Mouse (Mus musculus): ENCODE data around the gene Pdk2.

Gene Pdk2

GRCm38 (mm10) chr11:95001584-95002347, 39.4 kb downstream of the Pdk2 start:
- no peak for DNase-seq

GRCm38 (mm10) chr11:95001058-95001457, 40.1 kb downstream of the Pdk2 start:
- peak; percentile 75 for DNase-seq

DNA sequence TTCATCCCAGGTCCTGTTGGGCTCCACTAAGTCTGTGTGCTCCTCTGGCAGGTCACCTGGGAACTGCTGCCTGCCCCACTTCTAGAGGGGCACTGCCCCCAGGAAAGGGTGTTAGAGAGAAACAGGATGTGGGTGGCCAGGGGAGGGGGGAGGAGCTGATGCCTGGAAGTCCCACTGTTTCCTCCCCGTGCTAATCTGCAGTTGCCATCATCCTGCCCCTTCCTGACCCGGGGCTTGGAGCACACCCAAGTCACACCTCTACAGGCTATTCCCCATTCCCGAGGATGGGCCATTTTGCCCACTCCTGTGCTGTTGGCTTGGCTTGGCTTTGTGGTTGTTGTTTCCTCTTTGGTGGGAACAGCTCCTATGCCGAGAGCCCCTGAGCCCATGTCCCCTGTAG, 40.6 kb downstream of the Pdk2 start:
- no peak for DNase-seq

GRCm38 (mm10) chr11:95000128-95000527, 41.0 kb downstream of the Pdk2 start:
- DNase-seq = no peak

GRCm38 (mm10) chr11:94998041-94998531, 43.1 kb downstream of the Pdk2 start:
- peak; percentile 81 for DNase-seq

GRCm38 (mm10) chr11:94997596-94997995, 43.6 kb downstream of the Pdk2 start:
- DNase-seq = no peak

GRCm38 (mm10) chr11:94996984-94997383, 44.2 kb downstream of the Pdk2 start:
- no peak for DNase-seq

- DNase-seq = no peak
Measured at GRCm38 (mm10) chr11:94996101-94996500, 45.1 kb downstream of the Pdk2 start.

- DNase-seq = no peak
Measured at GRCm38 (mm10) chr11:94994947-94995772, 46.0 kb downstream of the Pdk2 start.

DNA sequence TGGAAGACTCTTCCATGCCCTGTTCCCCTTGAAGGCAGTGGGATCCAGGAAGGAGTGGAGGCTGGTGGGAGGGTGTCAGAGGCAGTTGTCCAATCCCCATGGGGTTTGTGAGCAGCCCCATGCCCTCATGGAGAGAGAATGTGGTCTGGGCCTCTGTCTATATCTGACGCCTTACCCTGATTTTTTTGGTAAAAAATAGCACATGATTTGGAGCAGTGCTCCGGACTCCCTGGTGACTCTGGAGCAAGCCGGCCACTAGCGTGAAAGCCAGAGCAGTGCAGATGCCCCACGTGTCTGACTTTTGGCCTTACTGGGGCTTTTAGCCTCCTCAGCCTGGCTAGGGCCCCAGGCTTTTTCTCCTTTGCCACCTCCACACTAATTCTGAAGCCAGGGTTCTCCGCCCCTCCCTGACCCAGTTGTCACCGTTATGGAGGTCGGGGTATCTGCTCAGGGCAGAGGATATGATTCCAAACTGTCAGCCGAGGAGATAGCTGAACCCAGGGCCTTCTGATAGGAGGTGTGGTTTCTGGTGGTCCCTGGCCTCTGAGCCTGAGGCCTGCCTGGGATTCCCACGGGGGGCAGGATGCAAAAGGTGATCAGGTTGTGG, 46.8 kb downstream of the Pdk2 start:
- no peak for DNase-seq

DNA sequence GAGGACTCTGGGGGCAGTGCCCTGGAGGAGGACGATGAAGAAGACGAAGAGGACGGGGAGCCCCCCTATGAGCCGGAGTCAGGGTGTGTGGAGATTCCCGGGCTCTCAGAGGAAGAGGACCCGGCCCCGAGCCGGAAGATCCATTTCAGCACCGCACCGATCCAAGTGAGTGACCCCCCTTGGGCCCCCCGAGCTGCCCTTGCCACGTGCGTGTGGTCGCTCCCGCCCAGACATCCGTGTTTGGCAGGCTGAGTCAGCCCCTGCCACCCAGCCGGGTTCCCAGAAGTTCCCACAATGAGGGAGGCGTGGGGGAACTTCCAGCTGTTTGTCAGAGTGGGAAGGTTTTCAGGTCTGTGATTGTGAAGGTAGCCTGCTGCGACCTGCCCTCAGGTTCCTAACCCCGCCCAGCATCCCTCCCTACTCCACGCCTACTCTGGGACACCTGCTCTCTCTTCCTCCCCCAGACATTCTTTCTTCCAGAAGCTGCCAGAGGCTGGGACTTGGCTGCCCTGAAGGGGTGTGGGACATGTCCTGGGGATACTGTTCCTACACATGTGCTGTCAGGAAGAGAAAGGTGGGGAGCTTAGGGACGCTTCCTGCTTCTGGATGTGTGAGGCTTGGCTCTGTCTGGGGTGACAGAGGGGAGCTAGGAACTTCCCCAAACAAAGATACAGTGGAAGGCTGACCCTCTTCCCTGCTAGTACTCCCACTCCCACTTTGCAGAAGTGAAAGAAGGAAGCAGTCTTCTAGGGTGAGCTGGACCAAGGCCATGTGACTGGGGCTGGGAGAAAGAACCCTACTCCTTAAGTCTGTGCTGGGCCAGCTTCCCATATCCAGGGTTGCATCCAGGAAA, 48.2 kb downstream of the Pdk2 start:
- peak; percentile 76 for DNase-seq

- DNase-seq = no peak
Measured at GRCm38 (mm10) chr11:94992480-94992753, 48.7 kb downstream of the Pdk2 start.

- DNase-seq = no peak
Measured at GRCm38 (mm10) chr11:94991641-94992479, 49.3 kb downstream of the Pdk2 start.

DNA sequence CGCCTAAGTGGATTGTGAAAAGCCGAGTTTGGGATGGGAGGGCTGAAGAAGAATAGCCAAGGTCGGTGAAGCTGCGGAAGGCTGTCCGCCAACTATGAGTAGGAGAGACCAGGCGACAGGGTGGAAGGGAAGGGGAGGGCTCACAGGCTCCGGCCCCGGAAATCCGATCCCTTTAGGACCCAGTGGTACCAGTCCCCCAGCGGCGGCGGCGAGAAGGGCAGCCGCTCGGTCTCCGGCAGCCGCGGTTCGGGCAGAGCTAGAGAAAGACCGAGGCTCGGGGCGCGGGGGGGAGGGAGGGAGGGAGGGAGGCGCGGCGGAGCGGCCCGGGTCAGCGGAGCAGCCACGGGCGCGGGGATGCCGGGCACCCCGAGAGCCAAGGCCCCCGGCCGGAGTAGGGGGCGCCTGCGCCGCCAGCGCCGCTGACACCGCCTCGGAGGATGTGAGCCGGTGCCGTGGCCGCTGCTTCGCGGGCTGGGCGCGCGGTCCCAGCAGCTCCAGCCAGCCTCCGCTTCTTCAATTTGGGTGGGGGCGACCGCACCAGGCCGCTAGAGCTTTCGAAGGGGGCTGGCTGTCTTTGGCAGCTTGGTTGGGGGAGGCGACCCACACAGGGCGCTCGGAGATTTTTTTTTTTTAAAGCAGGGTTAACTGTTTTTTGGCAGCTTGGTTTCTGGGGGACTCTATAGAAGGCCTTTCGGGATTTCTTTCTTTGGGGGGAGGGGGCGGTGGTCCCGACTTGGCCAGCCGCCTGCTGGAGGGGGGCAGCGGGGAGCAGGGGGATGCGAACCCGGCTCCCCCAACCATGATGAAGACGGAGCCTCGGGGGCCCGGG, 50.2 kb downstream of the Pdk2 start, which contains the start of gene Ppp1r9b:
Gene Ppp1r9b (plus strand): TSS at position 287 of the 829 bp plus-strand sequence.
- DNase-seq = peak; percentile 93

- DNase-seq = no peak
Measured at GRCm38 (mm10) chr11:94990102-94990748, 50.9 kb downstream of the Pdk2 start.

DNA sequence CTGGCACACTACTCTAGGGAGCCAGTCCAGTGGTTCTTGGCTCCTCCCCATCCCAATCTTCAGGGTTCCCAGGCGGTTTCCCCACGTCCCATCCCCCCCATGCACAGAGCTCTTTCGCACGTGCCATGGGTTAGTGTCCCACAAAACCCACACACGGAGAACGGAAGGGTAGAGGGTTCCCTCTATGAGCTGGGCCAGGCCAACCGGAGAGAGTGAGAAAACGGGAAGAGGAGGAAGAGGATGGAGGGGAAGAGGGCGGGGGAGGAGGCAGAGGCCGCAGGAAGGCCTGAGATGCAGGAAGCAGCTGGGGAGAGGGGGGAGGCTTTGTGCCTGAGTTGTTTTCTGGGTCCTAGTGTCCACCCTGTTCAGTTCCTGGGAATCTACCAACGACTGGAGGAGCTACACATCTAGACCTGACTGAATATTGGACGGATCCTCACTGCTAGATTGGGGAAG, 51.6 kb downstream of the Pdk2 start:
- DNase-seq = peak; percentile 92

- no peak for DNase-seq
Measured at GRCm38 (mm10) chr11:94988780-94989561, 52.2 kb downstream of the Pdk2 start.

DNA sequence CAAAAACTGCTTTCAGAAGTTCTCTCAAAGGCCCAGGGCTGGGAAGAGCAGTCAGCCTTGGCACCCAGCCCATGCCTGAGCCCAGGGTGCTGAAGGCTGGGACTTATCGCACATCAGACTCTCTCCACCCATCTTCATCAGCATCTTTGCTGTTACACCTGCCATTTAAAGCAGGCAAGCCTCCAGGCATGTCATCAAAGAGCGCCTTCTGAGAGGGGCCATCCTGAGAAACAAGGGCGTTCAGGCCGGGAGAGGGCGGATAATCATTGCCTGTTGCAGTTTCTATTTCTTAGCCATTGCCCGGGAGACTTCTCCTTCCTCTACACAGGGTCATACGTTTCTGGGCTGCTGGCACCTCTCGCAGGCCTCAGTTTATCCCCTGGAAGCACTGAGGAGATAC, 53.3 kb downstream of the Pdk2 start:
- no peak for DNase-seq

DNA sequence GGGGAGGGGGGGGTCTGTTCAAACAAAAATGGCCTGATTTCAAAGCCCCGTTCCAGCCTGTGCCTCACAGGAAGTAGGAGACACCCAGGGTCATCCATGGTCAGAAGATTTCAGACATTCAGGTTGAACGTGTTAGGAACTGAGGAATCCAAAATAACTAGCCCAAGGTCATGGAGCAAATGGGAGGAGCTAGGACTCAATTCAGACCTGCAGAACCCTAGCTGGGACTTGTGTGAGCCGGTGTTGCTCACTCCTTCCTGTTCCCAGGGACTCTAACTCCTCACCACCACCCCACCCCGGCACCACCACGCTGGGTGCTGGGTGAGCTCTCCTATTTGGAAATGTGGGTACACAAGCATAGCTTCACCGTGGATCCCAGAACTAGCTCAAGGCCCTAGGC, 53.8 kb downstream of the Pdk2 start:
- DNase-seq = no peak
